Mouse (Mus musculus) G1E (cell line): ENCODE results near the gene Rgl3. TPM values are rescaled to one million over a fixed set of nuclear protein-coding genes. Genes with fewer than 3 reads are reported as not detected.

Experiments used
- ATAC-seq: 2 replicates; pipeline ENCODE4 v1.8.0; 2016; ENCODE audit warnings: mild to moderate bottlenecking; ENCODE audit not compliant: insufficient number of reproducible peaks, poor library complexity, low FRiP score, severe bottlenecking; ENCODE audit errors: extremely low read depth
- DNase-seq: peaks from one replicate; pipeline ENCODE4 v3.0.0; 2012; ENCODE audit warnings: low spot score
- H3K27me3 ChIP-seq: 2 replicates; pipeline ENCODE4 v1.6.1; 2012; ENCODE audit warnings: mild to moderate bottlenecking, low read length, inconsistent platforms; ENCODE audit not compliant: insufficient read depth
- H3K36me3 ChIP-seq: replicated peaks from 2 replicates; pipeline ENCODE3; 2012; ENCODE audit warnings: mild to moderate bottlenecking, inconsistent platforms
- H3K4me1 ChIP-seq: 2 replicates; pipeline ENCODE4 v1.6.1; 2012; ENCODE audit warnings: low read depth, low read length, inconsistent platforms, mixed read lengths; ENCODE audit not compliant: insufficient read depth
- H3K4me3 ChIP-seq: 2 replicates; pipeline ENCODE4 v1.5.1; 2012; ENCODE audit warnings: low read depth, mild to moderate bottlenecking, inconsistent platforms, low read length, moderate library complexity, mixed read lengths
- H3K9me3 ChIP-seq: replicated peaks from 2 replicates; pipeline ENCODE4 v1.6.1; 2012; ENCODE audit warnings: inconsistent platforms
- CTCF ChIP-seq: IDR thresholded peaks from 2 replicates; pipeline ENCODE4 v1.5.1; 2012; ENCODE audit warnings: low read depth, low read length, inconsistent platforms, mixed read lengths
- GATA1 ChIP-seq: IDR thresholded peaks from 2 replicates; pipeline ENCODE4 v1.6.1; 2012; ENCODE audit warnings: borderline replicate concordance, low read length, inconsistent platforms, mixed read lengths
- GATA2 ChIP-seq: IDR thresholded peaks from 2 replicates; pipeline ENCODE4 v1.6.1; 2012; ENCODE audit warnings: low read depth, low read length, inconsistent platforms, borderline replicate concordance
- POLR2AphosphoS5 ChIP-seq: IDR thresholded peaks from 2 replicates; pipeline ENCODE4 v1.6.1; 2012; ENCODE audit warnings: low read depth, low read length, inconsistent platforms; ENCODE audit not compliant: insufficient replicate concordance
- TAL1 ChIP-seq: conservative IDR thresholded peaks from 2 replicates; pipeline ENCODE4 v1.6.1; 2012; ENCODE audit warnings: low read depth, low read length, inconsistent platforms, mixed read lengths
- polyA plus RNA-seq: library from polyadenylated mRNA; stranded (reverse); fragments of >175 nt; gene quantifications from 2 replicates; pipeline ENCODE4 v1.2.3, GENCODE M21; 2012
- total RNA-seq, 2 experiments: library from RNA; stranded (forward) in 1 of 2; stranded (reverse) in 1 of 2; fragments of 200-1000 nt in 1 of 2; fragments of >200 nt in 1 of 2; fragmentation: Nextera tagmentation in 1 of 2; gene quantifications; 2 replicates each; pipeline ENCODE4 v1.2.3; 2014 to 2017

Rgl3 gene
- total and polyA plus RNA-seq, 3 experiments: 0.05 TPM; not detected in 2

DNA sequence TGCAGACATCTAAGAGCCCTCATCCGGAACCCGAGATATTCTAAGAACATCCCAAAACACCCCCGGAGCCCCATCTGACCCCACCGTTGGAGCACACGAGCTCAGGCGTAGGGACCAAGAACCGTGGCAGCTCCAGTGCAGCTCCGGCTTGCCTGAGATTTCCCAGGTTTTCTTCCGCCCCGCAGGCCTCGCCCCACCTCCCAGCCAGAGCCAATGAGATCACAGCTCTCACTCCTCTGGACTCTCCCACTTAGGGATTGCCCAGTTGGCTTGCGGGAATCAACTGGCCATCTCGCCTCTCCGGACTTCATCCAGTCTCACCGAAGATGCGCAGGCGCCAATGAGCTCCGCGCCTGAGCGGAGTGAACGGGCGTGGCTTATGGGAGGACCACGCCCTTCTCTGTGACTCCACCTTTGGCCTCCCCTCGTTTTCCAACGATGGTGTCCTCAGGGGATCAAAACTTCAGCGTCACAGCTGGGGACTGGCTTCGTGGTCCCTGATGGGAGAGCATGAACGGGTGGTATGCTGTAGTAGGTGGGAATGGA, 62.0 kb downstream of the Rgl3 start, which contains the start of the genes Ccdc159 and Tmem205:
Gene Ccdc159 (plus strand): TSS at position 264 of the 546 bp plus-strand sequence.
Gene Tmem205 (minus strand): TSS at position 349 of the 546 bp plus-strand sequence.
- Histone ChIP-seq H3K27me3 (no peaks in the 10 kb centered on the region), H3K4me1 (peaks cover 49% of the 10 kb centered on the region), H3K4me3 (peak within 1 kb of the TSS; percentile 75), H3K9me3 (no peaks in the 10 kb centered on the region), H3K36me3 (peaks cover 31% of the 10 kb centered on the region)
- peak; percentile 86 for ATAC-seq
- DNase-seq: peak; percentile 77
- TF ChIP-seq GATA2: no peak
- TF ChIP-seq GATA1: no peak
- TF ChIP-seq POLR2AphosphoS5: no peak
- no peak for TF ChIP-seq TAL1
- no peak for TF ChIP-seq CTCF

DNA sequence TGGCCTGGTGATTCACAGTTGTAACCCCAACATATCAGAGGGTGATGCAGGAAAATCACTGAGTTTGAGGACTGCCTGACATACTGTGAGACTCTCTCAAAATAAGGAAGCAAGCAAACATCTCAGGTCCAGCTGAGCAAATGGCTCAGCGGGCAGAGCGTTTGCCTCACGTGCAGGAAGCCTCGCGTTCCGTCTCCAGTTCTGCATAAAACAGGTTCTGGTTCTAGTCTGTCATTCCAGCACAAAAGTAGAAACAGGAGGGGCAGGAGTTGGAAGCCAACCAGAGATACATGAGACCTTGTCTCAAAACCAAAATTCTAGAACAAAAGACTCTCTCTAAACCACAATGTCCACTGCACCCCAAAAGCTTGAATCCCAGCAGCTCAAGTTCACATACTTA, 62.5 kb downstream of the Rgl3 start:
- H3K27me3 ChIP-seq: no peaks in the 10 kb centered on the region
- no peaks in the 10 kb centered on the region for H3K9me3 ChIP-seq
- H3K4me1 ChIP-seq: peaks cover 45% of the 10 kb centered on the region
- peaks cover 33% of the 10 kb centered on the region for H3K36me3 ChIP-seq
- peak overlapping the region; percentile 75 for H3K4me3 ChIP-seq
- DNase-seq (no peak), ATAC-seq (no peak)
- no peak for TF ChIP-seq TAL1
- TF ChIP-seq CTCF: no peak
- no peak for TF ChIP-seq POLR2AphosphoS5
- TF ChIP-seq GATA1: no peak
- TF ChIP-seq GATA2: no peak

DNA sequence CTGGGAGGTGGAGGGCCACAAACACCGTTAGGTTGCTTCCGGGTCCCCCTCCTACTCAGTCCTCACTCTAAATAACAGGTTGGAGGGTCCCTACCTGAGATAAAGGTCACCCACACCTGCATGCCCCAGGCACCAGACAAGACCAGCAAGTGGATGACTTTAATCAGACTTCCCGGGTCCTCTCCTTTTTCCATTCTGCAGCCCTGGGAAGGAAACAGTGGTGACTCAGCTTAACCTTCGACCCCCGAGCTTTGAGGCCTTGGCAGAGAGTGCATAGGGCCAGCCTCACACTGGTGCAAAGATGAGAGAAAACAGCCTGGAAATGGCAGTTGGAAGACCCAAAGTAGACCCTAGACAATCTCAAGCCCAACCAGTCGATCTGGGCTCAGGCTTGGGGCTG, 63.1 kb downstream of the Rgl3 start:
- peaks cover 38% of the 10 kb centered on the region for H3K36me3 ChIP-seq
- H3K9me3 ChIP-seq: no peaks in the 10 kb centered on the region
- H3K4me1 ChIP-seq: peaks cover 42% of the 10 kb centered on the region
- no peak overlapping the region; the same call in 1 of the 2 replicates for H3K4me3 ChIP-seq
- TF ChIP-seq TAL1 (no peak), GATA2 (no peak), CTCF (no peak)
- DNase-seq (no peak), ATAC-seq (no peak)
- H3K27me3 ChIP-seq: no peaks in the 10 kb centered on the region

DNA sequence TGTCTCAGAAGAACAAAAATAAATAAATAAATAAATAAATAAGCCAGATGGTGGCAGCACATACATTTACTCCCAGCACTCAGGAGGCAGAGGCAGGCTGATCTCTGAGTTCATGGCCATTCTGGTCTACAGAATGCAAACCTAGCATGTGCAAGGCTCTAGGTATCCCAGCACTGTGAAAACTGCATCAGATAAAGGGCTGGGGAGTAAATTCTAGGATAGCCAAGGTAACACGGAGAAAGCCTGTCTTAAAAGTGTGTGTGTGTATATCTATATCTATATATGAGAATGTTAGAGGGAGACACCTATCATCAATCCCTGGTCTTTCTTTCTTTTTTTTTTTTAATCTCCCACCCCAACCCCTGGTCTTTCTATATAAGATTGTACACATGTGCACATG, 63.7 kb downstream of the Rgl3 start:
- no peaks in the 10 kb centered on the region for H3K27me3 ChIP-seq
- no peak for TF ChIP-seq TAL1
- no peak for TF ChIP-seq CTCF

DNA sequence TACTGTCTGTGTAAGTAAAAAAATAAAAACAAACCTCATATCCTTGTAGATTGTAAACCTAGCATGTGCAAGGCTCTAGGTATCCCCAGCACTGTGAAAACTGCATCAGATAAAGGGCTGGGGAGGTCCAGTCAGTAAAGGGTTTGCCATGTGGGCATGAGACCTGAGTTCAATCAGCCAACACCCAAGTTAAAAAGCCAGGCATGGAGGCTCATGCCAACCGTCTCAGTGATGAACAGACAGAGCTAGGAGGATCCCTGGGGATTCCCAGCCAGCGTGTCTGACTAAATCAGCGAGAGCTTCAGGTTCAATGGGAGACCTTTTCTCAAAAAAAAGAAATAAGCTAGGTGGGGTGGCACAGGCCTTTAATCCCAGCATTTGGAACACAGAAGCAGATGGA, 64.2 kb downstream of the Rgl3 start:
- peaks cover 45% of the 10 kb centered on the region for H3K36me3 ChIP-seq
- TF ChIP-seq GATA1: no peak
- no peak for TF ChIP-seq POLR2AphosphoS5
- no peak for TF ChIP-seq TAL1
- TF ChIP-seq CTCF: no peak
- no peak for TF ChIP-seq GATA2
- ATAC-seq: no peak
- no peaks in the 10 kb centered on the region for H3K27me3 ChIP-seq
- peaks cover 42% of the 10 kb centered on the region for H3K4me1 ChIP-seq
- no peak overlapping the region for H3K4me3 ChIP-seq
- H3K9me3 ChIP-seq: no peaks in the 10 kb centered on the region
- no peak for DNase-seq

More for the DNA sequence above, 63.7 kb downstream of the Rgl3 start:
- Histone ChIP-seq H3K9me3 (no peaks in the 10 kb centered on the region), H3K4me3 (no peak overlapping the region), H3K4me1 (peaks cover 42% of the 10 kb centered on the region), H3K36me3 (peaks cover 44% of the 10 kb centered on the region)
- DNase-seq (no peak), ATAC-seq (no peak)

DNA sequence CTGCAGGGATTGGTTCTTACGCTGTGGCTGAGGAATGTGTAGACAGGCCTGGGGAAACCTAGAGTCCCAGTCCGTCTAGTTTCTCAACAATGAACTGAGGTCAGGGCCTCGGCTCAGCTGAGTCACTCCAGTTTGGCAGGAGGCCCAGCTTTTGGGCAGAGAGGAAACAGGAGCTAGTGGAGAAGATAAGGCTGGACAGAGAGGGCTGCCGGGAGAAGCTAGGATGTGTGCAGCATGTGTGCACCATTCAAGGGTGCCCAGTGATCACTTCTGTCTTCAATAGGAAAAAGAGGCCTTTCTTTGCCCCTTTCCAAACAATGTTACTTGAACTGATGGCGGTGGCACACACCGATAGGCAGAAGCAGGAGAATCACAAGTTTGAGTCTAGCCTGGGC, 65.2 kb downstream of the Rgl3 start:
- no peaks in the 10 kb centered on the region for H3K9me3 ChIP-seq
- no peak overlapping the region for H3K4me3 ChIP-seq
- H3K36me3 ChIP-seq: peaks cover 45% of the 10 kb centered on the region
- H3K27me3 ChIP-seq: no peaks in the 10 kb centered on the region
- TF ChIP-seq GATA1: no peak
- TF ChIP-seq GATA2: no peak
- TF ChIP-seq TAL1: no peak
- TF ChIP-seq POLR2AphosphoS5: no peak
- TF ChIP-seq CTCF: no peak
- peaks cover 42% of the 10 kb centered on the region for H3K4me1 ChIP-seq
- ATAC-seq: peak; percentile 47
- peak; percentile 26 for DNase-seq
